Mouse (Mus musculus): Measurements from ENCODE around the gene Cdca7l.

DNA sequence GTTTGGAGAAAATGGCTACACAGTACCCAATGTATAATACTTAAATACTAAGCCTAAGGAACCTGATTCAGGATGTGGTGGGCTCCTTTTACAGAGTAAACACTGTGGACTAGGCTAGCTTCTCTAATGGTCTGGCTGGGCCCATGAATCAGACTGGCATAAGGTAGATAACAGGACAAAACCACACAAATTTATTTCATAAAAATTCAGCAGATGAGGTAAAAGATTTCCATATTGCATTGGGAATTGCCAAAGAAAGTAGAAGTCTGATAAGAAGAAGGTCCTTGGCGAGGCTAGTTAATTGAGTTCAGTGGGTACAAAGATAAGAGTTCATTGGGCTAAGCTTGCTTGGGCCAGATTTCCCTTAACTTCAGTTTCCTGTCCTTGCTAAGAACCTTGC lies 36.6 kb downstream of the Cdca7l start:
- TF ChIP-seq CTCF (IDR thresholded peaks at IDR 0.05) (no peak), EP300 (IDR thresholded peaks at IDR 0.05) (no peak)
